Mouse (Mus musculus): ENCODE measurements at regions not wholly inside any gene's neighbourhood (a gene's known extent, or its start where the extent isn't known, plus 50 kb on each side); places are given as distances from the start of the nearest gene placed in this dataset.

- no peak for TF ChIP-seq MAFK (IDR thresholded peaks at IDR 0.05; ENCODE audit: insufficient read depth, low read depth, low read length)
- TF ChIP-seq ZC3H11A (IDR thresholded peaks at IDR 0.05; ENCODE audit: borderline replicate concordance, low read depth, low read length): no peak
- TF ChIP-seq HCFC1 (IDR thresholded peaks at IDR 0.05; ENCODE audit: borderline replicate concordance, insufficient read depth, low read length): no peak
- no peak for TF ChIP-seq ZNF384 (IDR thresholded peaks at IDR 0.05; ENCODE audit: low read depth, low read length)
- no peak for TF ChIP-seq CHD2 (IDR thresholded peaks at IDR 0.05; ENCODE audit: low read depth, low read length)
Observed at GRCm38 (mm10) chr2:148233691-148234300, 161.3 kb upstream of the Sstr4 start.
